Mouse (Mus musculus) myocyte (in vitro differentiated cells): ENCODE data around the gene Ccnb1.

Experiments
- MAX ChIP-seq: IDR thresholded peaks from one replicate; pipeline ENCODE4 v1.6.1; 2011; ENCODE audit warnings: low read depth, mild to moderate bottlenecking, control low read depth
- MYOG ChIP-seq, 3 experiments: IDR thresholded peaks; one replicate each; pipeline ENCODE4 v1.6.1; 2011; ENCODE audit warnings: control low read depth in 2 of 3, low read depth in 2 of 3, mild to moderate bottlenecking in 2 of 3; ENCODE audit not compliant: insufficient read length in 2 of 3, control insufficient read depth in 1 of 3, insufficient read depth in 1 of 3
- POLR2A ChIP-seq: IDR thresholded peaks from one replicate; pipeline ENCODE4 v1.6.1; 2011; ENCODE audit warnings: low read depth, mild to moderate bottlenecking, control low read depth, moderate library complexity; ENCODE audit not compliant: insufficient read length
- POLR2AphosphoS2 ChIP-seq: IDR thresholded peaks from one replicate; pipeline ENCODE4 v1.6.1; 2011; ENCODE audit warnings: low read depth, control low read depth; ENCODE audit not compliant: insufficient read length
- TCF12 ChIP-seq: IDR thresholded peaks from one replicate; pipeline ENCODE4 v1.6.1; 2011; ENCODE audit warnings: mild to moderate bottlenecking, control low read depth; ENCODE audit not compliant: poor library complexity, insufficient read depth, severe bottlenecking
- USF1 ChIP-seq: IDR thresholded peaks from one replicate; pipeline ENCODE4 v1.6.1; 2011; ENCODE audit warnings: low read depth, mild to moderate bottlenecking, control low read depth, moderate library complexity

- TF ChIP-seq POLR2A: no peak
- TF ChIP-seq POLR2AphosphoS2: no peak
- no peak for TF ChIP-seq MYOG (IDR thresholded peaks at IDR 0.05; ENCODE audit: control insufficient read depth in 1 of 3, insufficient read depth in 1 of 3, insufficient read length in 2 of 3, low read depth in 2 of 3)
- TF ChIP-seq TCF12: no peak
- no peak for TF ChIP-seq USF1
- no peak for TF ChIP-seq MAX
Measured at GRCm38 (mm10) chr13:100754186-100754585, 32.2 kb downstream of the Ccnb1 start.
